Mouse (Mus musculus) lung, postnatal 14 days (tissue): Measurements from ENCODE around the gene Spi1.

Experiments
- DNase-seq: peaks from one replicate; pipeline ENCODE4 v3.0.0; 2021

The Spi1 gene

DNA sequence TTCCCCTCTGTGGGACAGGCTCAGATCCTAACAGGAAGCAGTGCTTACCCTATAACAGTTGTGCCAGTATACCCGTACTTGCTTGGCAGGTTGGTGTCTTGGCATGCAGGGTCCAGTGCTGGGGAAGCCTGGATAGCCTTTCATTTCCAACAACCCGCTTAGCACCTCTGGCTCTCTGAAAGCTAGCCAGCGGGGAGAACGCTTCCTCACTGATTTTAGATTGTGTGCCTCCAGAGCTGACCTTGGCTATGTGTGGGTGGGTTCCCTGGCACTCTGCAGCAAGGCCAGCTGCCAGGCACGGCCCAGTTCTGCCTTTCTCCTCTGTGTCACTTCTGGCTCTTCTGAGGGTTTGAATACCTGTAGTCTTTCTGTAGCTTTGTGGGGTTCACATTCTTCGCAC is 47.9 kb downstream of the Spi1 start:
- no peak for DNase-seq

DNA sequence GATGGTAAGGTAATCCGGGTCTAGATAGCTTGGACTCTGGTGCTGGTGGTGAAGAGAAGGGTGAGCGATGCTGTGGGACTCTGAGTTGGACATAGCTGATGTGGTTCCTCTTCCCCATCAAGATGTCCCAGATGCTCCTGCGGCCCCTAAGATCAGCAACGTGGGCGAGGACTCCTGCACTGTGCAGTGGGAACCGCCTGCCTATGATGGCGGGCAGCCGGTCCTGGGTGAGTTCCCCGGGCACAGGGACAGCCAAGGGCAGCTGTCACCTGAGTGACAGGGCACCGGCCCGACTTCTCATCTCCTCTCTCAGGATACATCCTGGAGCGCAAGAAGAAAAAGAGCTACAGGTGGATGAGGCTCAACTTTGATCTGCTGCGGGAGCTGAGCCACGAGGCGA is 49.1 kb downstream of the Spi1 start:
- DNase-seq: no peak

DNA sequence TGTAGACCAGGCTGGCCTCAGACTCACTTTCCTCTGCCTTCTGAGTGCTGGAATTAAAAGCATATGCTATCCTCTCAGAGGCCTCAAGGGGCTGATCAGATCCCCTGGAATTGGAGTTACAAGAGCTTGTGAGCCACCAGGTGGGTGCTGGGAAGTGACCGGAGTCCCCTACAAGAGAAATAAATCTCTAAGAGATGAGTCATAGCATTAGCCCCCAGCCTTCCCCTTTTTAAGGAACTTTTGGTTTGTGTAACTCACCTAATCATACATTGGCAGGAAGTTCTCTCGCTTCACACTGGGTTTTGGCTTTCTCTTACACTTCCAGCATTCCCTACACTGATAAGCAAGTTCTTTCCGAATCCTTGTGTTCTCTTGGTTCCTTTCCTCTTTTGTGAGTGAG is 49.8 kb downstream of the Spi1 start:
- no peak for DNase-seq

DNA sequence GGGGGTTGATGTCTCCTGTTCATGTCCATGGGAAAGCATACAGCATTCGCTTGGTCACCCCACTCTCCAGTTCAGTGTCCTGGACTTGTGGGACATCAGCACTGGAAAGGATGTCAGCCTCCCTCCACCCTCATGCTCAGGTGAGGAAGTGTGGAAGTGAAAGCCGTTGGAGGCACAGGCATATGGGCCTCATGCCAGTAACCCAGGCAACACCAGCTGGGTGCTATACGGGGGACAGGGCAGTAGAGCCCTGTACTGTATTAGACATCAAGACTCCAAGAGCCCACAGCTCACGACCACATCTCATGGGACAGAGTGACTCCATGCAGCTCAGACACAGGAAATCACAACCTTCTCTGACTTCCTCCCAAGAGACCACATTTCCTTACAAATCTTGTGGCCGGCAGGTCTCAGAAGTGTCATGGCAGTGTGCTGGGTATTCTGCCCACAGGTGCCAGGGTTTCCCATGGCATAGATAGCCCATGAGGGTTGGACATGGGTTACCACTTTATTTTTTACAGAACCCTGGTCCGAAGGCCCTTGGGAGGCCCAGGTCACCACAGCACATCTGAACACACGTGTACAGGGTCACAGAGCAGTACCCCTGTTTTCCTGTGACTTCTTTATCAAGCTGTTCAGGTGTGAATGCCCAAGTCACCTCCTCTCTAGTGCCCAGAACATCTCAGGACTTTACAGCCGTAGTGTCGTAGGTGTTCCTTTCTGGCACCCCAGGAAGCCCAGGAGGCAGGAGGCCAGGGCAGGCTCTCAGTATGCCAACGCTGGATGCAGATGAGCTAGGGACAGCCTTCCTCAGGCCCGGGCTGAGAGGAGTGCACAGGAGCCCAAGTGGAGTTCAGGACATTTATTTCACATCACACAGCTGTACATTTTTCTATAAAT is 54.6 kb downstream of the Spi1 start:
- DNase-seq: no peak

DNA sequence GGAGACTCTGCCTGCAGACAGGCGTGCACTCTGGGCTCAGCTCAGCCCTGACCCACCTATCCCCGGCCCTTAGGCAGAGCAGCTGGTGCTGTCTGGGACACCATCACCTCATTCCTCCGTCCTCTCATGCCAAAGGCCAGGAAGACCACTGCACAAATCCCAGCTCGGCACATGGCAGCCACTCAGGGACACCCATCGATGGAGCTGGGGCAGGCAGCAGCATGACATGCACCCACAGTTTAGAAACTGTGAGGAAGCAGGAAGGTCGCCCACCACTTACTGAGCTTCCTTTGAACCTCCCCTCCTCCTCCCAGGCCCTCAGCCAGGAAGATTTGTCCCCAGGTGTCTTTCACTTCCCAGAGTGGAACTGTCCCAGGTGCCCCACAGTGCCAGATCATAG is 55.3 kb downstream of the Spi1 start:
- no peak for DNase-seq

DNA sequence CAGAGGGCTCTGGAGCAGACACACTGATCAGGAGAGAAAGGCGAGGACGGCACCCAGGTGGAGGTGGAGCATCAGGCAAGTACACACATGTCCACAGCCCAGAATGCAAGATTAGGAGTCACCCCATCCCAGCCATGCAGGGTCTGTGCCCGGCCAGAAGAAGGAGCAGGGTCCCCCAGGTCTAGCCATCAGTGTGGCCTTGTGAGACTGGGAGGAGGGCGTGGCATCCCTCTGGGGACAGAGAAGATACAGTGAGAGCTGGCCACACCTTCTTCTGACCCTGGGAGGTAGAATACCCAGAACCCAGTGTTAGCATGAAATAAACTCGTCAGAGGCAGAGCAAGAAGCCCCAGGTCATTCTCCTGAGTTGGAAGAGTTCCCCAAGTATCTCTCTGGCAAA is 57.1 kb downstream of the Spi1 start:
- no peak for DNase-seq

DNA sequence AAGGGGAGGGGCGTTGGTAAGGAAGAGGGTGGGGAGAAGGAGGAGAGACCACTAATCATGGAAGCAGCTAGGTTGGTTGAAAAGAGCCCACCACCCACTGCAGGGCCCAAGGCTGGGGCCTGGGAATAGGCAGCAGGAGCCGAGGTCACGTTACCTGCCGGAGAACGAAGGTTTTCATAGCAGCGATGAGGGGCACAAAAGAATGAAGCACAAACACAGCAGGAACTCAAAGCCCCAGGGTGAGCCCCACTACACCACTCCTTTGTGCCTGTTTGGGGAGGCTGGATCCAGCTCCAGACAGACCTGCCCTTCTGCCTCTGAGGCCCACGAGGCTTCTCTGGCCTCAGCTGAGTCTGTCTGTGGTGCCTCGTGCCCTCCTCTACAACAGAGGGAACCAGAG is 57.6 kb downstream of the Spi1 start:
- no peak for DNase-seq

DNA sequence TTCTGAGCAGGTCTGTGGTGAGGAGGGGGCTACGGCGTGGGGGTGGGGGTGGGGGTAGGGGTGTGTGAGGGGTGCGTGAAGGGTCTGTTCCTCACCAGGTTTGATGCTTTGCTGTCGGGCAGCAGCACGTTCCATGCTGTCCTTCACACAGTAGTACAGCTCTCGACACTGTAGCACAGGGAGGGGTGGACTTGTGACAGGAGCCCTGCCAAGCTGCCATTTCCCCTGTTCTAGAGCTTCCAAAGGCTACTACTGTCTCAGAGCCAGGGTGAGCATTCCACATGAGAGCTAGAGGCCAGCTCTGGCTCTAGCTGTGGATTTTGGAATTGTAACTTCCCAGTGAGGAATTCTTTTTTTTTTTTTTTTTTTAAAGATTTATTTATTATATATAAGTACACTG is 60.7 kb downstream of the Spi1 start:
- DNase-seq: no peak

DNA sequence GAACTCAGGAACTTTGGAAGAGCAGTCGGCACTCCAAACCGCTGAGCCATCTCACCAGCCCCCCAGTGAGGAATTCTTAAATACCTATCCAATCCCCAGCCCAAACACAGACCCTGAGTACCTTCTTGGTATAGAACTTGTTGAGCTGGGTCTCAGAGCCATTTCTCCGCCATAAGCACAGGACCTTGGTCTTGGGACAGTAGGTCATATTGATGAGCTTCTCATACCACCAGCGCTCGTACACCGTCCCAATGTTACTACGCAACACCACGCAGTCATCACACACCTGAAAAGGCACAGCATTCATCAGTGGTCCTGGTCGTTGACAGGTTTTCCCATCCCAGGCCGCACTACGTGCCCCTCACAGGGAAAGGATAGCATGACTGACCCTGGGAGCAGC is 61.2 kb downstream of the Spi1 start:
- DNase-seq: no peak

DNA sequence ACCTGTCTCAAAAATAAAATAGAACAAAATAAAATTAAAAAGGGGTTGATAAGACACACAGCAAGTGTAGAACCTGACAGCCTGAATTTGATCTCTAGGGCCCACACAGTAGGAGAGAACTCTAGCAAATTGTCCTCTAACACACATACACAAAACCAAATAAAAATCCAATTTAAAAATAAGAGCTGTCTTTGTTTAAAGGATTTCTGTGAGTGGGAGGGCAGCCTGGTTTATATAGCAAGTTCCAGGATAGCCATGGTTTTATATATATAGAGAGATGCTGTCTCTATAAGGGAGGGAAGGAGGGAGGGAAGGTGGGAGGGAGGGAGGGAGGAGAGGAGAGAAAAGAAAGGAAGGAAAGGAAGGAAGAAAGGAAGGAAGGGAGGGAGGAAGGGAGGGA is 65.9 kb downstream of the Spi1 start:
- DNase-seq: no peak

DNA sequence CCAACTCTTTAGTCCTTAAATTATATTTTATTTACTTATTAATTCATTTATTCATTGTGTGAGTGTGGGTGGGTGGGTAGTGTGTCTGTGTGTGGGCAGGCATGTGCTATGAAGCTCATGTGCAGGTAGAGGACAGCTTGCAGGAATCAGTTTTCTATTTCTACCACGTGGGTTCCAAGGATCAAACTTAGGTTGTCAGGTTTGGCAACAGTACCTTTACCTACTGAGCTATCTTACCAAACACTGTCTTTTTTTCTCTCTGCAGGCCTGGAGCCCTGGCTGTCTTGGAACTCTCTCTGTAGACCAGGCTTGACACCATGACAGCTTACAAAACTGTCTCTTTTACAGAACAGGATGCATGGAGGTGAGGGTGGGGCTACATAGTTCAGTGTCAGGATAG is 69.1 kb downstream of the Spi1 start:
- no peak for DNase-seq

DNA sequence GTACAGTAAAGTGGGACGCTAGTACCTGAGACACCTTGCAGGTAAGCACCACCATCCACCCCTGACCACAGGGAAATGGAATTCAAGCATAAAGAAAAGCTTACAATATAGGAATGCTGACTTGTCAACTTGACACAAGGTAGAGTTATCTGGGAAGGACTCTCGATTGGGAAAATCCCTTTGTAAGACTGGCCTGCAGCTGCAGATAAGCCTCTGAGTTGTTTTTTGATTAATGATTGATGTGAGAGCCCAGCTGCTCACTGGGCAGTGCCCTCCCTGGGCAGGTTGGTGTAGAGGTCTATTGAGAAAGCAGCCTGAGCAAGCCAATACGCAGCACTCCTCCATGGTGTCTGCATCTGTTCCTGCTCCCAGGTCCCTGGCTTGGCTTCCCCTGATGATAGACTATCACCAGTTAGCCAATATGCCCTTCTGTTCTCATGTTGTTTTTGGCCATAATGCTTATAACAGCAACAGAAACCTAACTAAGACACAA is 70.7 kb downstream of the Spi1 start:
- DNase-seq: no peak

DNA sequence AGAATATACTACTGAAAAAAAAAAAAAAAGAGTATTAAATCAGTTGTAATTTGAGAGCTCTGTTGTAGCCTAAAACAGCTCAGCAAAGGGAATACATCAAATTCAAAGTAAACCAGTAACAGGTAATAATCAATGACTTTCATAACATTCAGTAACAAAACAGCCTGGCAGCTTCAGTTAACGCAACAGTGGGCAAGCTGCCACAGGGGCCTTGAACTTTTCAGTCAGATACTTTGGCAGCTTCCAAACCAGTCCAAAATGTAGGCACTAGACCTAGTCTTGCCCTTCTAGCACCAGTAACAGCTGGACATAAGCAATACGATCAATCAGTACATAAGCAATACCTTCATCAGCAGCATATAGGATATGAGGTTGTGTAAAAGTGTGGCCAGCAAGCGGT is 71.9 kb downstream of the Spi1 start:
- DNase-seq: no peak

DNA sequence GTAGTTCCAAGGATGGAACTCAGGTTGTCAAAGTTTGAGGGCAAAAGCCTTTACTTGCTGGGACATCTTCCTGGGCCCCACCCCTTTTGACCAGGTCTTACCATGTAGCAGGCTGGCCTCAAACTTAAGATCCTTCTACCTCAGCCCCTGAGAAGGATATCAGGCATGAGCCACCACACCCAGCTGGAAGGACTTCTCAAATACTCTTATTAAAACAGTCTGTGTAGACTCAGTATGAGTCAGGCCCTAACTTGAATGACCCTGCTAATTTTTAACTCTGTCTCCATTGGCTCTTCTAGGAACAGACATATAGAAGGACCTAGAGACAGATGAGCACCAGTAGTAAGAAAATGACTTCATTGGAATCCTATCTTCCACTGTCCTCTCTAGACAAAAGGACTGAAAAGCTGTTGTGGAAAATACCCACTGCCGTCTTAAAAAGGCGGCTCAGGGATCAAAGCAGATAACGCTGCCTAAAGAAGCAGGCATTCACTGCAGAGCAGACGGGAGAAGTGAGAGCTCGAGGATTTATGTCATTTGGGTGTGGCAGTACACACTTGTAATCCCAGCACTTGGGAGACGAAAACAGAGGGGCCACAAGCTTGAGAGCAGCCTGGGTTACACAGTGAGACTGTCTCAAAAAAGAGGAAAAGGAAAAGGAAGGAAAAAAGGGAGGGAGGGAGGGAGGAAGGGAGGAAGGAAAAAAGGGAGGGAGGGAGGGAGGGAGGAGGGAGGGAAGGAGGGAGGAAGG is 75.0 kb downstream of the Spi1 start:
- no peak for DNase-seq

DNA sequence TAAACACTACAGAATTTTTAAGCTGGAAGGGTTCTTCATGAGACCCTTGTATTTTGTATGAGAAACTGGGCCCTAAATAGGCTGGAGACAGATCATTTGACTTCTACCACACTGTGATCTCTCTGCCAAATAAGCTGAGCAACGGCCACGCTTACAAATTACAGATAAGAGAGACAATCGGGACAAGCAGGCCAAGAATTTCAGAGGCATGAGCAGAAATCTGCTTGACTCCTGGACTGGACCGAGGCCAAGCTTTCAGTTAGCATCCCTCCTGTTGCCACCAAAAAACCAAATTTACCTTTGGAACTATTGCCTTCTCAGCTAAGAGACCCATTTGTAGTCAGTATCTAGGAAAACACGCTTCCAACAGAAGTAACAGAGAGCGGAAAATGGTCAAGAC is 78.4 kb downstream of the Spi1 start:
- DNase-seq: peak; percentile 28

DNA sequence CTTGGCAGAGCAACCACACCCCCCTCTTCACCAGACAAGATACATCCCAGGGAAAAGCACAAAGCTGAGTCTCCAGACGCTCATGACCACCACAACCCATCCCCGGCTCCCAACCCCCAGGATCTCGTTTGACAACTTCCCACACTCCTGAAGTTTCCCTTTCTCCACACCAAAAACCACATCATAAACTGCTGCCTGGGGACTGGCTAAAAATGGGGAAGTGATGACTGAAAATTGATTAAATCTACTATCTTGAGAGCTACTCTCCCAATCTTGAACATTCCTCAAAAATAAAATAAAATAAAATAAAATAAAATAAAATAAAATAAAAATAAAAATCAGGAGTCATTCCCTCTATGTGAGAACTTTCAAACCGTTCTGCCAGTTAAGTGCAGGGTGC is 80.8 kb downstream of the Spi1 start:
- DNase-seq: no peak

DNA sequence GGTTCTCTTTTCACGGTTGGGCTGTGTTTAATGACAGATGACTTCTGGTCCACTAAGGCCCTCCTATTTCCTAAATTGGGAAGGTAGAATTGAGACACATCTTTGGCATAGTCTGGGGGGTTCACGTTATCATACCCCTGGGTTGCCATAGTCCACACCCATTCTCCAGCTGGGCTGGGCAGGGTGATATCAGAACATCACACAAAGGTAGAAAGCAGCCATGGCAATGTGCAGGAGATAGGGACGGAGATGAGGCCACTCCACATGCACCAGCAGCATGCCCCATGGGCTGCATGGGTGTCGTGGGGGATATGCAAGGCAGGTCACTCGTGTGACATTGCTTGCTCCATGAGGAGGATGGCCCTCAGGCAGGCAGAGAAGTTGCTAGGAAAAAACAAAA is 81.3 kb downstream of the Spi1 start:
- DNase-seq: no peak

DNA sequence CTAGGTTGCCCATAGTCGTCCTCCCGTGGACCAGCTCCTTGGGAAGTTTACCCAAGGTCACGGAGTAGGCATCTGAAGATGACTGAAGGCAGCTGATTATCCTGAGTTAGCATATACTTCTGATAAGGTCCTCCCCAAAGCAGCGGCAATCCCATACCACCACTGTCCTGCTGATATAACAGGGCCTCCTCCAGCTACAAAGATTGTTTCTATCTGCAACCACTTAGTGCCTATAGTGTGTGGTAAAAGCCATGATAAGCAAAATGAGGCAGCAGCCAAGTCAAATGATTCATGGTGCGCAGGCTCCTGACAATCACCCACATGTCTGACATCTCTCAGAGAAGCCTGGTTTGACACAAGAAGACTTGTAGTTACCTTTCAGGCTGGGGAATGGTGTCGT is 82.8 kb downstream of the Spi1 start:
- no peak for DNase-seq
